Mouse (Mus musculus): ENCODE results near the gene Cacna2d2. TPM values are rescaled to one million over a fixed set of nuclear protein-coding genes. Genes with fewer than 3 reads are reported as not detected.

The Cacna2d2 gene
- total and polyA plus RNA-seq, 2 experiments, result not detected

- H3K4me3 ChIP-seq (ENCODE audit: insufficient read depth, low read depth, low read length), result no peak overlapping the region
- 32% methylated on average over 4 of the region's 4 CpGs for WGBS
- no peaks in the 10 kb centered on the region for H3K79me2 ChIP-seq (ENCODE audit: control insufficient read depth, insufficient read depth, low read length)
- no peak overlapping the region for H3K27ac ChIP-seq (replicated peaks; ENCODE audit: insufficient read depth, low read depth, low read length)
- H3K36me3 ChIP-seq (ENCODE audit: control insufficient read depth, insufficient read depth, low read length), result no peaks in the 10 kb centered on the region
- H3K9ac ChIP-seq (ENCODE audit: low read depth, low read length), result no peak overlapping the region
- no peak for TF ChIP-seq POLR2A (IDR thresholded peaks at IDR 0.05; ENCODE audit: extremely low read depth, insufficient read depth, low read length)
- TF ChIP-seq CTCF (IDR thresholded peaks at IDR 0.05; ENCODE audit: low read depth, low read length), result no peak
- peaks cover 10% of the 10 kb centered on the region; the same call in 1 of the 2 replicates for H3K27me3 ChIP-seq (ENCODE audit: control insufficient read depth, insufficient read depth, low read length)
- no peak for DNase-seq (ENCODE audit: extremely low read depth, low read depth, low spot score)
- no peaks in the 10 kb centered on the region for H3K4me1 ChIP-seq (ENCODE audit: control insufficient read depth, insufficient read depth, low read length)
These were observed 3.0 kb upstream of the Cacna2d2 start for GRCm38 (mm10) chr9:107396397-107396796.

GRCm38 (mm10) chr9:107398968-107399367, 444 bp upstream of the Cacna2d2 start:
- no peaks in the 10 kb centered on the region for H3K4me1 ChIP-seq (ENCODE audit: control insufficient read depth, insufficient read depth, low read length)
- DNase-seq (ENCODE audit: extremely low read depth, low read depth, low spot score), result no peak
- H3K36me3 ChIP-seq (ENCODE audit: control insufficient read depth, insufficient read depth, low read length), result no peaks in the 10 kb centered on the region
- H3K9ac ChIP-seq (ENCODE audit: low read depth, low read length), result no peak overlapping the region
- no peaks in the 10 kb centered on the region for H3K79me2 ChIP-seq (ENCODE audit: control insufficient read depth, insufficient read depth, low read length)
- H3K27me3 ChIP-seq (ENCODE audit: control insufficient read depth, insufficient read depth, low read length), result peaks cover 12% of the 10 kb centered on the region; the same call in 1 of the 2 replicates
- H3K4me3 ChIP-seq (ENCODE audit: insufficient read depth, low read depth, low read length), result no peak overlapping the region
- no peak for TF ChIP-seq POLR2A (IDR thresholded peaks at IDR 0.05; ENCODE audit: extremely low read depth, insufficient read depth, low read length)
- no peak for TF ChIP-seq CTCF (IDR thresholded peaks at IDR 0.05; ENCODE audit: low read depth, low read length)
- no peak overlapping the region for H3K27ac ChIP-seq (replicated peaks; ENCODE audit: insufficient read depth, low read depth, low read length)
- WGBS, result 32% methylated on average over 11 of the region's 11 CpGs

- TF ChIP-seq CTCF (IDR thresholded peaks at IDR 0.05; ENCODE audit: low read depth, low read length), result no peak
- TF ChIP-seq POLR2A (IDR thresholded peaks at IDR 0.05; ENCODE audit: extremely low read depth, insufficient read depth, low read length), result no peak
- no peaks in the 10 kb centered on the region for H3K79me2 ChIP-seq (ENCODE audit: control insufficient read depth, insufficient read depth, low read length)
- no peaks in the 10 kb centered on the region for H3K4me1 ChIP-seq (ENCODE audit: control insufficient read depth, insufficient read depth, low read length)
- H3K27ac ChIP-seq (replicated peaks; ENCODE audit: insufficient read depth, low read depth, low read length), result no peak overlapping the region
- H3K27me3 ChIP-seq (ENCODE audit: control insufficient read depth, insufficient read depth, low read length), result peaks cover 12% of the 10 kb centered on the region; the same call in 1 of the 2 replicates
- no peak for DNase-seq (ENCODE audit: extremely low read depth, low read depth, low spot score)
- H3K36me3 ChIP-seq (ENCODE audit: control insufficient read depth, insufficient read depth, low read length), result no peaks in the 10 kb centered on the region
- no peak overlapping the region for H3K9ac ChIP-seq (ENCODE audit: low read depth, low read length)
- WGBS, result 3% methylated on average over 44 of the region's 45 CpGs
- H3K4me3 ChIP-seq (ENCODE audit: insufficient read depth, low read depth, low read length), result peak overlapping the region; percentile 18; the same call in 1 of the 2 replicates
These were observed 674 bp downstream of the Cacna2d2 start for GRCm38 (mm10) chr9:107400060-107400511.

- Histone ChIP-seq H3K36me3 (ENCODE audit: control insufficient read depth, insufficient read depth, low read length) (no peaks in the 10 kb centered on the region), H3K79me2 (ENCODE audit: control insufficient read depth, insufficient read depth, low read length) (no peaks in the 10 kb centered on the region), H3K4me1 (ENCODE audit: control insufficient read depth, insufficient read depth, low read length) (no peaks in the 10 kb centered on the region), H3K27ac (replicated peaks; ENCODE audit: insufficient read depth, low read depth, low read length) (no peak overlapping the region), H3K4me3 (ENCODE audit: insufficient read depth, low read depth, low read length) (no peak overlapping the region), H3K9ac (ENCODE audit: low read depth, low read length) (no peak overlapping the region), H3K27me3 (ENCODE audit: control insufficient read depth, insufficient read depth, low read length) (peaks cover 12% of the 10 kb centered on the region; the same call in 1 of the 2 replicates)
- WGBS, result 18% methylated on average over 13 of the region's 13 CpGs
- no peak for DNase-seq (ENCODE audit: extremely low read depth, low read depth, low spot score)
- no peak for TF ChIP-seq POLR2A (IDR thresholded peaks at IDR 0.05; ENCODE audit: extremely low read depth, insufficient read depth, low read length)
- no peak for TF ChIP-seq CTCF (IDR thresholded peaks at IDR 0.05; ENCODE audit: low read depth, low read length)
These were observed 1.4 kb downstream of the Cacna2d2 start for GRCm38 (mm10) chr9:107400666-107401285.

GRCm38 (mm10) chr9:107403116-107403515, 3.7 kb downstream of the Cacna2d2 start:
- H3K4me3 ChIP-seq (ENCODE audit: insufficient read depth, low read depth, low read length), result no peak overlapping the region
- DNase-seq (ENCODE audit: extremely low read depth, low read depth, low spot score), result no peak
- WGBS, result 57% methylated on average over 7 of the region's 7 CpGs
- no peaks in the 10 kb centered on the region for H3K36me3 ChIP-seq (ENCODE audit: control insufficient read depth, insufficient read depth, low read length)
- TF ChIP-seq POLR2A (IDR thresholded peaks at IDR 0.05; ENCODE audit: extremely low read depth, insufficient read depth, low read length), result no peak
- H3K79me2 ChIP-seq (ENCODE audit: control insufficient read depth, insufficient read depth, low read length), result no peaks in the 10 kb centered on the region
- no peak overlapping the region for H3K27ac ChIP-seq (replicated peaks; ENCODE audit: insufficient read depth, low read depth, low read length)
- peaks cover 12% of the 10 kb centered on the region; the same call in 1 of the 2 replicates for H3K27me3 ChIP-seq (ENCODE audit: control insufficient read depth, insufficient read depth, low read length)
- no peaks in the 10 kb centered on the region for H3K4me1 ChIP-seq (ENCODE audit: control insufficient read depth, insufficient read depth, low read length)
- no peak overlapping the region for H3K9ac ChIP-seq (ENCODE audit: low read depth, low read length)

- Histone ChIP-seq H3K27me3 (ENCODE audit: control insufficient read depth, insufficient read depth, low read length) (no peaks in the 10 kb centered on the region), H3K27ac (replicated peaks; ENCODE audit: insufficient read depth, low read depth, low read length) (no peak overlapping the region), H3K4me3 (ENCODE audit: insufficient read depth, low read depth, low read length) (no peak overlapping the region), H3K9ac (ENCODE audit: low read depth, low read length) (no peak overlapping the region), H3K36me3 (ENCODE audit: control insufficient read depth, insufficient read depth, low read length) (no peaks in the 10 kb centered on the region), H3K79me2 (ENCODE audit: control insufficient read depth, insufficient read depth, low read length) (no peaks in the 10 kb centered on the region), H3K4me1 (ENCODE audit: control insufficient read depth, insufficient read depth, low read length) (no peaks in the 10 kb centered on the region)
- 78% methylated on average over 4 of the region's 4 CpGs for WGBS
- TF ChIP-seq CTCF (IDR thresholded peaks at IDR 0.05; ENCODE audit: low read depth, low read length), result no peak
- TF ChIP-seq POLR2A (IDR thresholded peaks at IDR 0.05; ENCODE audit: extremely low read depth, insufficient read depth, low read length), result no peak
- no peak for DNase-seq (ENCODE audit: extremely low read depth, low read depth, low spot score)
These were observed 10.0 kb downstream of the Cacna2d2 start for GRCm38 (mm10) chr9:107409449-107409848.
